Mouse (Mus musculus): ENCODE results near the gene Adat2. TPM values are rescaled to one million over a fixed set of nuclear protein-coding genes. Genes with fewer than 3 reads are reported as not detected.

Gene Adat2
- total and polyA plus RNA-seq, 3 experiments = 5.2 to 30.6 (median 11.9) TPM

DNA sequence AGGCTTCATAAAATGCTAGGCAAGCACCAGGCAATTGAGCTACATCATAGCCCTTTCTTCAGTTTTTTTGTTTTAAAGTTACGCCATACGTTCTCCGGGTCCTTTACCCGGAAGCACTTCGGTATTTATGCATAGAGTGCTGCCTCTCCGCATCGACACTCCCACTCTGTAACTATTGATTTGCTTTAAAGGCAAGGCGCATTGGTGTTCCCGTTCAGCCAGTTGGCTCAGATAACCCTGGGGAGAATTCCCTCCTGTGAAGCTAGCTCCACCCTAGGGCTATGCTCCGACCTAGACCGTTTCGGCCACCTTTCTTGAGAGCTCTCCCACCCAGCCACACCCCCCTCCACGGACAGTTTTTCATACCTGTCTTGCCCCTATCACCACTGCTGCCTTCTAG is 13.7 kb downstream of the Adat2 start:
- DNase-seq (ENCODE audit: low spot score) (no peak), ATAC-seq (ENCODE audit: extremely low read depth, insufficient number of reproducible peaks, low FRiP score, poor library complexity, severe bottlenecking) (no peak)
- no peaks in the 10 kb centered on the region for H3K9me3 ChIP-seq (replicated peaks)
- peaks cover 2% of the 10 kb centered on the region; the same call in 1 of the 2 replicates for H3K27me3 ChIP-seq (ENCODE audit: insufficient read depth, low read length)
- no peak for TF ChIP-seq GATA2 (IDR thresholded peaks at IDR 0.05; ENCODE audit: borderline replicate concordance, low read depth, low read length)
- no peak for TF ChIP-seq POLR2AphosphoS5 (IDR thresholded peaks at IDR 0.05; ENCODE audit: insufficient replicate concordance, low read depth, low read length)
- no peaks in the 10 kb centered on the region for H3K4me1 ChIP-seq (ENCODE audit: insufficient read depth, low read depth, low read length)
- no peak overlapping the region for H3K4me3 ChIP-seq (ENCODE audit: low read depth, low read length)
- H3K36me3 ChIP-seq (replicated peaks) = peaks cover 20% of the 10 kb centered on the region

DNA sequence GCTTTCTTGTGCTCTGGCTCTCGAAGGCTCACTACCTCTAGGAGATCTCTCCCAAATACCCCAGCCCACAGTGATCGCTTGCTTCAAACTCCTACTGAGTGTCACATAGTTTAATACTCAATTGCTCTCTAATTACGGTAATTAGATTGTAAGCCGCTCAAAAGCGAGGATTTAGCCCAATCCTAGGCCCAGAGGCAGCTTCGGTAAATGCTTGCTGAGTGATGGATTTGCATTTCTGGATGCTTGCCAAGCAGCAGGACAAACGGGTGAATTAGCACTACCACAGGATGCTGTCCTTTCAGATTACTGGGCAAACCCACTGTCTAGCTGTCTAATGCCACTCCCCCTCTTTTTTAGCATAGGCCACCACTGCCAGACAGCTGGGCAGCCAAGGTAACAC is 17.1 kb downstream of the Adat2 start:
- peaks cover 2% of the 10 kb centered on the region; the same call in 1 of the 2 replicates for H3K27me3 ChIP-seq (ENCODE audit: insufficient read depth, low read length)
- TF ChIP-seq TAL1 (conservative IDR thresholded peaks at IDR 0.05; ENCODE audit: low read depth, low read length) (no peak), GATA2 (IDR thresholded peaks at IDR 0.05; ENCODE audit: borderline replicate concordance, low read depth, low read length) (no peak), GATA1 (IDR thresholded peaks at IDR 0.05; ENCODE audit: borderline replicate concordance, low read length) (no peak), POLR2AphosphoS5 (IDR thresholded peaks at IDR 0.05; ENCODE audit: insufficient replicate concordance, low read depth, low read length) (no peak), CTCF (IDR thresholded peaks at IDR 0.05; ENCODE audit: low read depth, low read length) (no peak)
- no peaks in the 10 kb centered on the region for H3K9me3 ChIP-seq (replicated peaks)
- H3K4me3 ChIP-seq (ENCODE audit: low read depth, low read length) = no peak overlapping the region
- ATAC-seq (ENCODE audit: extremely low read depth, insufficient number of reproducible peaks, low FRiP score, poor library complexity, severe bottlenecking) = no peak
- DNase-seq (ENCODE audit: low spot score) = no peak
- H3K4me1 ChIP-seq (ENCODE audit: insufficient read depth, low read depth, low read length) = no peaks in the 10 kb centered on the region
- no peaks in the 10 kb centered on the region for H3K36me3 ChIP-seq (replicated peaks)

DNA sequence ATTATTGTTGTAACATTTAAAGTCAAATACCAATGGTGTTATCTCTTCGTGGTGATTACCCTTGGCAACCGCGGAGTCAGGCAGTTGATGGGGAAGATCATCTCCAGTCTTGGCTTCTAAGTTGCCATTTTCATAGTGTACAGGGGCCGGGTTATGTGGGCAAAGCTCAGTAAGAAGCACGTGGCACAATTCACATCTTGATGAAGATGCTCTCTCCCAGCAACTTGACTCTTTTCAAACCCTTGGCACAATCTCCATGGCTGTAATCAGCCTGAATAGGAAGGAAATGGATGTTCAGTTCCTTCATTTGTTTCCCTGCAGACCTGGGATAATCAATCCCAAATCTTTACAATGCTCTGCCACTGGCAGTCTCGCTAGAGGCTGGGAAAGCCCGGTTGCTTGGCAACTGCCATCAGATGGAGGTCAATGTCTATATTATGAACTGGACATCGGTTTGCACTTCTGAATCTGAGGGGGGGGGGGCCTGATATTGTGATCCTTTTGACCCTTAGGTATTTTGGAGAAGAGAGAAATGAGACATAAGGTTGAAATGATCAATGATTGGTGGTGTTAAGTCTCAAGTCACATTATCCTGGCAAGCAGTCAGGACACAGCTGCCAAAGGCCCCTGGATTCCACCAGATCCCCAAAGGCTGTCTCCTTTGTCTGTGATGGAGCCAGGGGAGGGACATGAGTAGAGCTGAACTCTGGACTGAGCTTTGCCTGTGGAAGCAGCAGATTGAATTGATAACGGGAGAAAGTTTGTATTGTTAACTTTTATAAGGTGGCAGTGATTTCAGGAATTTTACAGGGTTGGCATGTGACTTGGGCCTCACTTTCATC is 18.2 kb downstream of the Adat2 start:
- Histone ChIP-seq H3K9me3 (replicated peaks) (no peaks in the 10 kb centered on the region), H3K27me3 (ENCODE audit: insufficient read depth, low read length) (peaks cover 2% of the 10 kb centered on the region; the same call in 1 of the 2 replicates), H3K4me1 (ENCODE audit: insufficient read depth, low read depth, low read length) (no peaks in the 10 kb centered on the region), H3K36me3 (replicated peaks) (no peaks in the 10 kb centered on the region), H3K4me3 (ENCODE audit: low read depth, low read length) (no peak overlapping the region)
- DNase-seq (ENCODE audit: low spot score) (no peak), ATAC-seq (ENCODE audit: extremely low read depth, insufficient number of reproducible peaks, low FRiP score, poor library complexity, severe bottlenecking) (no peak)
- TF ChIP-seq POLR2AphosphoS5 (IDR thresholded peaks at IDR 0.05; ENCODE audit: insufficient replicate concordance, low read depth, low read length) = no peak
- TF ChIP-seq GATA1 (IDR thresholded peaks at IDR 0.05; ENCODE audit: borderline replicate concordance, low read length) = no peak
- no peak for TF ChIP-seq TAL1 (conservative IDR thresholded peaks at IDR 0.05; ENCODE audit: low read depth, low read length)
- TF ChIP-seq CTCF (IDR thresholded peaks at IDR 0.05; ENCODE audit: low read depth, low read length) = no peak

DNA sequence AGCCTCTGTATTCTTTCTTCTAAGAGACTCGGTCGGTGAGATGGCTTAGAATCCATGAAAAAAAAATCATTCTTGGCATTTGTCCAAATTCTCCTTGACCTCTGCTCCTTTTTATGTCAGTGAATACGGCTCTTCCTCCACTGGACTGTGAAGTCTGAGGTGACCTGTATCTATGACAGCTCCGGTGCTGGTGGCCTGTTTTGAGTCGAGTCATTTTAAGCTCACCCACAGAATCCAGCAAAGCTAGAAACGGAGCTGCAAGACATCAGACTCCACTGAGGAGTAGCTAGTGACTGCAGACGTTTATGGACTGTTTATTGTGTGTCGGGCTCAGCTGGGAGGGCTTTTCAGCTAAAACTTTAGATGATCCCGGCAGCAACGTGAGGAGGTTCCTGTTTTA is 19.3 kb downstream of the Adat2 start:
- ATAC-seq (ENCODE audit: extremely low read depth, insufficient number of reproducible peaks, low FRiP score, poor library complexity, severe bottlenecking) (no peak), DNase-seq (ENCODE audit: low spot score) (no peak)
- Histone ChIP-seq H3K9me3 (replicated peaks) (no peaks in the 10 kb centered on the region), H3K36me3 (replicated peaks) (no peaks in the 10 kb centered on the region), H3K27me3 (ENCODE audit: insufficient read depth, low read length) (peaks cover 2% of the 10 kb centered on the region; the same call in 1 of the 2 replicates), H3K4me3 (ENCODE audit: low read depth, low read length) (no peak overlapping the region), H3K4me1 (ENCODE audit: insufficient read depth, low read depth, low read length) (no peaks in the 10 kb centered on the region)
- TF ChIP-seq CTCF (IDR thresholded peaks at IDR 0.05; ENCODE audit: low read depth, low read length) = no peak

DNA sequence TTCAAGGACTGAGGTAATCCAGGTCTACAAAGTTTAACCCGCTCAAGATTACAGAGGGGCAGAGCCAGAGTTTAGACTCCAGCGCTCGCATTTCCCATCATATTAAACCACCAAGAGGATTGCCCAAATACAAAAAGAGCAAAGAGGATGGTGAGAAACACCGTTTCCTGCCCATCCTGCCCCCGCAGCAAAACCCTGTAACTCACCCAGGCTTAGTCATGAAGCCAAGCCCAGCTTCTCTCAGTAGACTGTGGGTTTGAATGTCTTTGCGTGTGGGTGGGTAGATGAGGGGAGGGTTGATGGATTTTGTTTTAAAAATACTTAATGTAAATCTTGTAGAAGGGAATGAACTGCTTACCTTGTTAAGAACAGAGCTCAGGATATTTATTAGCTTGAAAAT is 19.7 kb downstream of the Adat2 start:
- Histone ChIP-seq H3K27me3 (ENCODE audit: insufficient read depth, low read length) (peaks cover 2% of the 10 kb centered on the region; the same call in 1 of the 2 replicates), H3K9me3 (replicated peaks) (no peaks in the 10 kb centered on the region), H3K4me1 (ENCODE audit: insufficient read depth, low read depth, low read length) (no peaks in the 10 kb centered on the region), H3K4me3 (ENCODE audit: low read depth, low read length) (no peak overlapping the region), H3K36me3 (replicated peaks) (no peaks in the 10 kb centered on the region)
- DNase-seq (ENCODE audit: low spot score) (no peak), ATAC-seq (ENCODE audit: extremely low read depth, insufficient number of reproducible peaks, low FRiP score, poor library complexity, severe bottlenecking) (no peak)
- TF ChIP-seq TAL1 (conservative IDR thresholded peaks at IDR 0.05; ENCODE audit: low read depth, low read length) (no peak), CTCF (IDR thresholded peaks at IDR 0.05; ENCODE audit: low read depth, low read length) (no peak), POLR2AphosphoS5 (IDR thresholded peaks at IDR 0.05; ENCODE audit: insufficient replicate concordance, low read depth, low read length) (no peak)

DNA sequence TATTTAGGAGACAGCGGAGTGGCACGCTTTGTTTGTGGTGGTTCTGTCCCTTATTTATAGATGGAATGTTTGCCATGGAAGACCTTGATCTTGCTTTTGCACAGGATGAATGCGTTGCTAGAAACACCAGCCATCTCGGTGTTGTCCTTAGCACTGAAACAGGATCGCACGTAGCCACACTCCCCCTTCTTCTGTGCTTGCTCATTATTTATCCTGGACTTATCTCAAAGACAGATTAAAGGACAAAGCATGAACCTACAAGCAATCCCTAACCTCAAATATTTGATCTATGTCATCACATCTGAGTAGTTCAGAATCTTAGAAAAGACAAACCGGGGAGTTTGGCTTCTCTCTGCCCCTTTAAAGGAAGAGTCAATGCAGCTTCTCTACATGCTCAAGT is 24.4 kb downstream of the Adat2 start:
- ATAC-seq (ENCODE audit: extremely low read depth, insufficient number of reproducible peaks, low FRiP score, poor library complexity, severe bottlenecking) (no peak), DNase-seq (ENCODE audit: low spot score) (no peak)
- Histone ChIP-seq H3K4me1 (ENCODE audit: insufficient read depth, low read depth, low read length) (no peaks in the 10 kb centered on the region), H3K36me3 (replicated peaks) (no peaks in the 10 kb centered on the region), H3K9me3 (replicated peaks) (no peaks in the 10 kb centered on the region), H3K27me3 (ENCODE audit: insufficient read depth, low read length) (no peaks in the 10 kb centered on the region), H3K4me3 (ENCODE audit: low read depth, low read length) (no peak overlapping the region)
- no peak for TF ChIP-seq GATA2 (IDR thresholded peaks at IDR 0.05; ENCODE audit: borderline replicate concordance, low read depth, low read length)
- no peak for TF ChIP-seq GATA1 (IDR thresholded peaks at IDR 0.05; ENCODE audit: borderline replicate concordance, low read length)
- TF ChIP-seq CTCF (IDR thresholded peaks at IDR 0.05; ENCODE audit: low read depth, low read length) = no peak

DNA sequence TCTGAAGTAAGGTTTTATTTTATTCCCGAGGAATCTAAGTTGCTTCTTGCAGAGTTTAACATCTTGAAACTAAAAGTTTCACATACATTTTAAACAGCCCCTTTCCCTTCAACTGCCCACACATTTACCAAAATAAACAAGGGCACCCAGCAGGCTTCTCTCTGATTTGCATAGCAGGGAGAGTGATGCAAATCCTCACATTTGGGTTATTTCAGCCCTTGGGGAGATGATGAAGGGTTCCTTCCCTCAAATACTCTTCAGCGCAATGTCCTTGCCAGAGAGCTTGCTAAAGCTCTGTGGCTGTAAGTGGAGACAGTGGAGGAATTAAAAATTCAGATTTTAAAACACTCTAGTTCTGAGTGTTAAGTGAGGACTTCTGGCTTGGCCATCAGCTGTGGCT is 35.2 kb downstream of the Adat2 start:
- no peak for ATAC-seq (ENCODE audit: extremely low read depth, insufficient number of reproducible peaks, low FRiP score, poor library complexity, severe bottlenecking)
- H3K27me3 ChIP-seq (ENCODE audit: insufficient read depth, low read length) = peaks cover 9% of the 10 kb centered on the region
- no peaks in the 10 kb centered on the region for H3K36me3 ChIP-seq (replicated peaks)
- peaks cover 6% of the 10 kb centered on the region; the same call in 1 of the 2 replicates for H3K9me3 ChIP-seq (replicated peaks)
- H3K4me1 ChIP-seq (ENCODE audit: insufficient read depth, low read depth, low read length) = no peaks in the 10 kb centered on the region
- H3K4me3 ChIP-seq (ENCODE audit: low read depth, low read length) = no peak overlapping the region
- no peak for DNase-seq (ENCODE audit: low spot score)
- no peak for TF ChIP-seq POLR2AphosphoS5 (IDR thresholded peaks at IDR 0.05; ENCODE audit: insufficient replicate concordance, low read depth, low read length)

Measured in G1E (cell line).